Mouse (Mus musculus): ENCODE results near the gene Klc3. TPM values are rescaled to one million over a fixed set of nuclear protein-coding genes. Genes with fewer than 3 reads are reported as not detected.
A peak's percentile ranks its signal among the peaks of the same experiment; 100 is the strongest.

Klc3 gene
- polyA plus RNA-seq, 1 experiment from 2014 or later, result 0.51 TPM

DNA sequence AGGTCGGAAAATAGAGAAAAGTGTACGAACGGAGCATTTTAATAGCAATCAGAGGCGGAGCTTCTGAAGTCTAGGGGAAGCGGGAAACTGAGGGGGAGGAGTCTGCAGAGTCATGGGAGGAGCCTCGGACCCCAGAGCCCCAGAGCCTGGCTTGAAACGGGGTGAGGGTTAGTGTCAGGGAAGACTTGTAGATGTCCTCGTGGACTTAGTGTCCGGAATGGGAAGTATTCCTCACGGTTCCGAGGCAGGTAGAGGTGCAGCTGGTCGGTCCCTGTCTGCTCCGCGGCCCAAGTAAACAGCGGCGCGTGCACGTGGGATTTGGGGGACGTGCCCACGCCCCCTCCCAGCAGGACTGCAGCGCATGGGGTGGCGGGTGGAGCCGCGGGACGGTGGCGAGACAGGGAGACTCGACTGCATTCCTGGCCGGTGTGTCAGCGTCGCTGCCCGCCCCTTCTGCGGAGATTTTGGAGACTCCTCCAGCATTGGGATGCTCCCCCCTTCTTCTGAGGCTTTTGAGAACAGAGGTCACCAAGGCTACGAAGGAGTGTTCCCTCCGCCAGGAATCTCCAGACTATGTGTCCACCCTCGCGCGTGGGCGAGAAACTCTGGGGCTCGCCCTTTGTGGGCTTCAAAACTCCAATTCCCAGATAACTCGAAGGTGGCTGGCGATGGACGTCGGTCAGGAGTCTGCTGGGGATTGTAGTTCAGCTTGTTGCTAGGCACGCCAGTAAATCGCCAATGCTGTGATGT, 43.8 kb downstream of the Klc3 start:
- peak overlapping the region; percentile 72 for H3K9ac ChIP-seq (ENCODE audit: low read depth, low read length)
- H3K4me3 ChIP-seq (ENCODE audit: low read depth, low read length), result peak overlapping the region; percentile 77
- under 1% methylated on average over 45 of the region's 45 CpGs for WGBS (ENCODE audit: insufficient replicate concordance)
- peaks cover 2% of the 10 kb centered on the region; the same call in 1 of the 2 replicates for H3K36me3 ChIP-seq (ENCODE audit: control insufficient read depth, insufficient read depth)
- H3K4me2 ChIP-seq (ENCODE audit: low read depth, low read length), result peak overlapping the region; percentile 100
- peaks cover 42% of the 10 kb centered on the region for H3K4me1 ChIP-seq (ENCODE audit: control insufficient read depth, low read depth, low read length)
- ATAC-seq (ENCODE audit: low read depth), result peak; percentile 62
- peak overlapping the region; percentile 70 for H3K27ac ChIP-seq (ENCODE audit: low read length)
- no peaks in the 10 kb centered on the region for H3K27me3 ChIP-seq (ENCODE audit: control insufficient read depth, insufficient read depth, low read depth, low read length)
- H3K9me3 ChIP-seq (replicated peaks; ENCODE audit: control insufficient read depth, low read length), result no peaks in the 10 kb centered on the region

DNA sequence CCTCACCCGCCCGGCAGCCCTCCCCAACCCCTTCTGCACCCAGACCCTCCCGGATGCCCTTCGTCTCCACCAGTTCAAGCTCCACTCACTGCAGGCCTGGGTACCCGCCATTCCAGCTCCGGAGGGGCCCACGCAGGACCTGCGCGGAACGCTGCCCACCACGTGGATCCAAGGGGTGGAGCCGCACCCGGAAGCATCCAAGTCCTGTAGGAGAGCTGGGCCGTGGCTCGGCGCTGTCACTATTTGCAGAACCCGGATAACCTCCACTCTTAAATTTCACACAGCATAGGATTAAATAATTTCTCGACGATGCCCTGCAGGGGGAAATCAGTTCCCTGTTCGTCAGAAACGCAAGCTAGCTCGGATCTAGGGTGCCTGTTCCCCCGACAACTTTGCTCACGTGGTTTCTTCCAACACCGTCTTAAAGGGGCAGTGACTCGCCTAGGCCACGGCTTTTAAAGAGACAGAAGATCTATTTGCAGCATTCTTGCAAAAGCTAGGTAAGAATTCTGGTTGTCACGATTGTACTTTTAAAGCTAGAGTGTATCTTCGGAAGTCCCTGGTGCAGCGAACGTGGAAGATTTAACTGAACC, 44.5 kb downstream of the Klc3 start, which contains the start of the genes Cd3eap and Ppp1r13l:
Gene Cd3eap (minus strand): TSS at position 185 of the 593 bp plus-strand sequence.
Gene Ppp1r13l (plus strand): TSS at position 451 of the 593 bp plus-strand sequence.
- Histone ChIP-seq H3K9me3 (replicated peaks; ENCODE audit: control insufficient read depth, low read length) (no peaks in the 10 kb centered on the region), H3K27ac (ENCODE audit: low read length) (peak within 1 kb of the TSS; percentile 70), H3K4me1 (ENCODE audit: control insufficient read depth, low read depth, low read length) (peaks cover 42% of the 10 kb centered on the region), H3K9ac (ENCODE audit: low read depth, low read length) (peak within 1 kb of the TSS; percentile 72), H3K27me3 (ENCODE audit: control insufficient read depth, insufficient read depth, low read depth, low read length) (no peaks in the 10 kb centered on the region), H3K36me3 (ENCODE audit: control insufficient read depth, insufficient read depth) (peaks cover 2% of the 10 kb centered on the region; the same call in 1 of the 2 replicates), H3K4me3 (ENCODE audit: low read depth, low read length) (peak within 1 kb of the TSS; percentile 77), H3K4me2 (ENCODE audit: low read depth, low read length) (peak within 1 kb of the TSS; percentile 100)
- under 1% methylated on average over 31 of the region's 31 CpGs for WGBS (ENCODE audit: insufficient replicate concordance)
- peak; percentile 63 for ATAC-seq (ENCODE audit: low read depth)

- Histone ChIP-seq H3K4me3 (ENCODE audit: low read depth, low read length) (peak overlapping the region; percentile 77), H3K27ac (ENCODE audit: low read length) (no peak overlapping the region), H3K9ac (ENCODE audit: low read depth, low read length) (peak overlapping the region; percentile 72), H3K9me3 (replicated peaks; ENCODE audit: control insufficient read depth, low read length) (no peaks in the 10 kb centered on the region), H3K4me2 (ENCODE audit: low read depth, low read length) (peak overlapping the region; percentile 100), H3K36me3 (ENCODE audit: control insufficient read depth, insufficient read depth) (peaks cover 2% of the 10 kb centered on the region; the same call in 1 of the 2 replicates), H3K27me3 (ENCODE audit: control insufficient read depth, insufficient read depth, low read depth, low read length) (no peaks in the 10 kb centered on the region), H3K4me1 (ENCODE audit: control insufficient read depth, low read depth, low read length) (peaks cover 40% of the 10 kb centered on the region)
- 9% methylated on average over 13 of the region's 13 CpGs for WGBS (ENCODE audit: insufficient replicate concordance)
- ATAC-seq (ENCODE audit: low read depth), result no peak
These were observed 45.3 kb downstream of the Klc3 start for GRCm38 (mm10) chr7:19358634-19359033.

GRCm38 (mm10) chr7:19357381-19358375, 46.2 kb downstream of the Klc3 start:
- Histone ChIP-seq H3K27me3 (ENCODE audit: control insufficient read depth, insufficient read depth, low read depth, low read length) (no peaks in the 10 kb centered on the region), H3K9me3 (replicated peaks; ENCODE audit: control insufficient read depth, low read length) (no peaks in the 10 kb centered on the region), H3K36me3 (ENCODE audit: control insufficient read depth, insufficient read depth) (peaks cover 2% of the 10 kb centered on the region; the same call in 1 of the 2 replicates), H3K4me2 (ENCODE audit: low read depth, low read length) (peak overlapping the region; percentile 100; the same call in 1 of the 2 replicates), H3K4me3 (ENCODE audit: low read depth, low read length) (no peak overlapping the region), H3K9ac (ENCODE audit: low read depth, low read length) (no peak overlapping the region), H3K27ac (ENCODE audit: low read length) (no peak overlapping the region), H3K4me1 (ENCODE audit: control insufficient read depth, low read depth, low read length) (peaks cover 40% of the 10 kb centered on the region)
- 81% methylated on average over 25 of the region's 25 CpGs for WGBS (ENCODE audit: insufficient replicate concordance)
- ATAC-seq (ENCODE audit: low read depth), result no peak

GRCm38 (mm10) chr7:19356311-19356710, 47.6 kb downstream of the Klc3 start:
- Histone ChIP-seq H3K27ac (ENCODE audit: low read length) (no peak overlapping the region), H3K9me3 (replicated peaks; ENCODE audit: control insufficient read depth, low read length) (no peaks in the 10 kb centered on the region), H3K9ac (ENCODE audit: low read depth, low read length) (no peak overlapping the region), H3K4me1 (ENCODE audit: control insufficient read depth, low read depth, low read length) (peaks cover 30% of the 10 kb centered on the region), H3K27me3 (ENCODE audit: control insufficient read depth, insufficient read depth, low read depth, low read length) (no peaks in the 10 kb centered on the region), H3K4me3 (ENCODE audit: low read depth, low read length) (no peak overlapping the region), H3K4me2 (ENCODE audit: low read depth, low read length) (no peak overlapping the region), H3K36me3 (ENCODE audit: control insufficient read depth, insufficient read depth) (peaks cover 2% of the 10 kb centered on the region; the same call in 1 of the 2 replicates)
- no peak for ATAC-seq (ENCODE audit: low read depth)
- WGBS (ENCODE audit: insufficient replicate concordance), result 76% methylated on average over 10 of the region's 10 CpGs

GRCm38 (mm10) chr7:19354991-19355390, 48.9 kb downstream of the Klc3 start:
- 82% methylated on average over 5 of the region's 5 CpGs for WGBS (ENCODE audit: insufficient replicate concordance)
- H3K27me3 ChIP-seq (ENCODE audit: control insufficient read depth, insufficient read depth, low read depth, low read length), result no peaks in the 10 kb centered on the region
- H3K4me3 ChIP-seq (ENCODE audit: low read depth, low read length), result no peak overlapping the region
- H3K9me3 ChIP-seq (replicated peaks; ENCODE audit: control insufficient read depth, low read length), result no peaks in the 10 kb centered on the region
- ATAC-seq (ENCODE audit: low read depth), result no peak
- peaks cover 17% of the 10 kb centered on the region for H3K4me1 ChIP-seq (ENCODE audit: control insufficient read depth, low read depth, low read length)
- H3K9ac ChIP-seq (ENCODE audit: low read depth, low read length), result no peak overlapping the region
- no peak overlapping the region for H3K4me2 ChIP-seq (ENCODE audit: low read depth, low read length)
- peaks cover 2% of the 10 kb centered on the region; the same call in 1 of the 2 replicates for H3K36me3 ChIP-seq (ENCODE audit: control insufficient read depth, insufficient read depth)
- no peak overlapping the region for H3K27ac ChIP-seq (ENCODE audit: low read length)

DNA sequence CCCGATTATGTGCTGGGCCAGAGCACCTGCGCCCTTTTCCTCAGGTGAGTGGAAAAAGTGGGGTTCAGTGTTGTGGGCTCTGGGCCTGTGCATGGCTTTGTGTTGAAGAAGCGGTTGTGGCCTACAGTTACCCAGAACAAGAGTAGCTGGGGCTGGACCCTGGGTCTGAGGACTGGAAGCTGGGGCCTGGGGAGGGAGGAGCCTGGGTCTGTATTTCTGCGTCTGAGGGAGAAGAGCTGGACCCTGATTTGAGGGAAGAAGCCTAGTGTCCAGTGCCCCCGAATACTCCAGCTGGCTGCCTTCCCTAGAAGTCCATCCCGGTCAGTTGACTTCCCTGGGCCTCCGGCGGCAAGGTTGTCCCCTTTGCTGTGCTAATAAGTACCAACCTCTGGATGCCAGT, 53.7 kb downstream of the Klc3 start:
- Histone ChIP-seq H3K27me3 (ENCODE audit: control insufficient read depth, insufficient read depth, low read depth, low read length) (no peaks in the 10 kb centered on the region), H3K9ac (ENCODE audit: low read depth, low read length) (no peak overlapping the region), H3K4me2 (ENCODE audit: low read depth, low read length) (no peak overlapping the region), H3K9me3 (replicated peaks; ENCODE audit: control insufficient read depth, low read length) (no peaks in the 10 kb centered on the region), H3K27ac (ENCODE audit: low read length) (no peak overlapping the region), H3K36me3 (ENCODE audit: control insufficient read depth, insufficient read depth) (0 out of 2 replicates have a peak, but pooled peaks cover 2% of the 10 kb centered on the region), H3K4me3 (ENCODE audit: low read depth, low read length) (no peak overlapping the region), H3K4me1 (ENCODE audit: control insufficient read depth, low read depth, low read length) (peaks cover 6% of the 10 kb centered on the region)
- ATAC-seq (ENCODE audit: low read depth), result no peak
- 88% methylated on average over 8 of the region's 8 CpGs for WGBS (ENCODE audit: insufficient replicate concordance)

- H3K4me3 ChIP-seq (ENCODE audit: low read depth, low read length), result no peak overlapping the region
- no peaks in the 10 kb centered on the region for H3K36me3 ChIP-seq (ENCODE audit: control insufficient read depth, insufficient read depth)
- H3K27me3 ChIP-seq (ENCODE audit: control insufficient read depth, insufficient read depth, low read depth, low read length), result no peaks in the 10 kb centered on the region
- no peak overlapping the region for H3K9ac ChIP-seq (ENCODE audit: low read depth, low read length)
- H3K4me1 ChIP-seq (ENCODE audit: control insufficient read depth, low read depth, low read length), result peaks cover 12% of the 10 kb centered on the region
- no peak overlapping the region for H3K27ac ChIP-seq (ENCODE audit: low read length)
- ATAC-seq (ENCODE audit: low read depth), result no peak
- H3K4me2 ChIP-seq (ENCODE audit: low read depth, low read length), result no peak overlapping the region
- 69% methylated on average over 13 of the region's 13 CpGs for WGBS (ENCODE audit: insufficient replicate concordance)
- no peaks in the 10 kb centered on the region for H3K9me3 ChIP-seq (replicated peaks; ENCODE audit: control insufficient read depth, low read length)
These were observed 54.6 kb downstream of the Klc3 start for GRCm38 (mm10) chr7:19349188-19349915.

Data from liver, embryonic 16.5 days (tissue).